Mouse (Mus musculus) small intestine, adult 2 months (tissue): ENCODE data around the gene Wnt10a.

ENCODE experiments used
- CTCF ChIP-seq: fragments of 200-500 bp; IDR thresholded peaks from 2 replicates; pipeline ENCODE4 v1.5.1; 2012; ENCODE audit warnings: low read depth, mild to moderate bottlenecking, control low read depth, inconsistent platforms, low read length, moderate library complexity, mixed read lengths; ENCODE audit not compliant: insufficient replicate concordance, insufficient read length; ENCODE audit errors: extremely low read depth
- POLR2A ChIP-seq: fragments of 200-500 bp; IDR thresholded peaks from 2 replicates; pipeline ENCODE4 v1.6.1; 2012; ENCODE audit warnings: low read depth, mild to moderate bottlenecking, control low read depth, inconsistent platforms, low read length, moderate library complexity

DNA sequence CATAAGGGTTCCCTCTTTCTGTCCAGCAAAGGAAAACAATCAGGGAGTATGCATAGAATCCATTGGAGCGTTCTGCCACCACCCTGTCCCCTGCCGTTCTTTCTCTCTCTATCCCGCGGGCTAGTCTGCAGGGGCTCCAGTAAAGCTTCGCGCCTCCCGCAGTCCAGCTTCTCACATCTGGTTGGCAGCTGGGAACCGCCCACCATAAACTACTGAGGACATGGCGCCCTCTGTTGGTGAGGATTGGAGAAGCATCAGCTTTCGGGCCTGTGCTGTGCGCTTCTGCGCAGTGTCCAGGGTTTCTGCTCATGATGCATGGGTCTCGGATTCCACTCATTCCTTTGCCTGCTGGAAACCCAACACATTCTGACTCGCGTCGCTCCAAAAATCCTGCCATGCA lies 16.8 kb downstream of the Wnt10a start:
- peak; percentile 91 for TF ChIP-seq CTCF
- TF ChIP-seq POLR2A = peak; percentile 32; the same call in 1 of the 2 replicates
